Mouse (Mus musculus) left cerebral cortex, postnatal 4 days (tissue): Measurements from ENCODE around the gene Sst. TPM values are rescaled to one million over a fixed set of nuclear protein-coding genes. Genes with fewer than 3 reads are reported as not detected.
"Not testable (repeated sequence)": the region's sequence is repeated elsewhere in the genome, so short reads cannot be mapped to it uniquely, and the experiment has no call there.

Experiments
- DNase-seq: peaks from one replicate; pipeline ENCODE4 v3.0.0-alpha.2; 2022
- intact Hi-C: fragments of 180-260 bp; cut with DNase I; formaldehyde crosslinking; loops from one replicate; pipeline ENCODE4 v1.15.1; 2025
- total RNA-seq, 2 experiments: library from RNA; stranded (reverse); gene quantifications; 2 replicates each; pipeline ENCODE4 v1.2.3; 2021

The Sst gene
- total RNA-seq, result 100 to 1,000 TPM; 251 to 315 TPM

- DNase-seq, result no peak
- intact Hi-C loops, result no loop called here
Observed at GRCm38 (mm10) chr16:23890636-23891035, at the start of gene Sst. Gene Sst, minus strand, starts transcription at chr16:23890958.

DNA sequence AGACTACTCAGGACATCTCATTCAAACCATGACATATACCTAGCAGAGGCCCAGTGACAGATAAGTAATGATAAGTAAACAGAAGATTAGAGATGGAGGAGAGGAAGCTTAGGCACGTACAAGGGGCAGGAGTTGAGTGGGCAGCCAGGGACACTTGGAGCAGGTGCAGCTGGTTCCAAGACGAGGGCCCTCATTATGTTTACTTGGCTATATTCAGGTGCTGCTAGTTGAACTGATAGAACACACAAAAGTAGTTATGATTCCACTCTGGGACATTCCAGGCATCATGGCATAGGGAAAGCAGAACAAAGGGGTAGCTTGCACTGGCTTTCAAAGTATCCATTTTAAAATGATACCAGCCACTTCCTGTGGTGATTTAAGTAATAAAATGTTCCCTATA is 43.6 kb upstream of the Sst start:
- intact Hi-C loops, result no loop called here
- no peak for DNase-seq

DNA sequence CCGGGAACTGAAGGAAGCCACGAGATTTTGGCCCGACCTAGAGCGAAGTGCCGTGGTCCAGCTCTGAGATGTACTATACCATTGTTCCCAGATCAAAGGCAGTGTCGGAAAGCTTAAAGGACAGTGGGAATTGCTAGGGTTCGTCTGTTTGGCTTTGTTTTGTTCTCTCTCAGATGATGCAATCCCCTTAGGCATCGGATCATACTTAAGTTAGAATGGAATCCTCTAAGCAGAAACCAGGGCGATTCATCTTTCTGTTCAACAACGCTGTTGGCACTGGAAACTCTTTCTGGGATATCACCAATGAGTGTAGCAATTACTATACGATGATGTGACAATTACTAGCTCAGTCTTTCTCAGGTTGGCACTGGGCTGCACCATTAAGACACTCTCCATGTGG is 41.5 kb upstream of the Sst start, which contains the start of gene Rtp2:
Gene Rtp2, minus strand, starts transcription at position 101 of the 400 bp plus-strand sequence.
- no peak for DNase-seq
- intact Hi-C loops, result no loop called here

GRCm38 (mm10) chr16:23931275-23931674 is 40.5 kb upstream of the Sst start:
- no peak for DNase-seq
- intact Hi-C loops, result no loop called here

GRCm38 (mm10) chr16:23930426-23931073 is 39.8 kb upstream of the Sst start:
- intact Hi-C loops, result no loop called here
- no peak for DNase-seq

DNA sequence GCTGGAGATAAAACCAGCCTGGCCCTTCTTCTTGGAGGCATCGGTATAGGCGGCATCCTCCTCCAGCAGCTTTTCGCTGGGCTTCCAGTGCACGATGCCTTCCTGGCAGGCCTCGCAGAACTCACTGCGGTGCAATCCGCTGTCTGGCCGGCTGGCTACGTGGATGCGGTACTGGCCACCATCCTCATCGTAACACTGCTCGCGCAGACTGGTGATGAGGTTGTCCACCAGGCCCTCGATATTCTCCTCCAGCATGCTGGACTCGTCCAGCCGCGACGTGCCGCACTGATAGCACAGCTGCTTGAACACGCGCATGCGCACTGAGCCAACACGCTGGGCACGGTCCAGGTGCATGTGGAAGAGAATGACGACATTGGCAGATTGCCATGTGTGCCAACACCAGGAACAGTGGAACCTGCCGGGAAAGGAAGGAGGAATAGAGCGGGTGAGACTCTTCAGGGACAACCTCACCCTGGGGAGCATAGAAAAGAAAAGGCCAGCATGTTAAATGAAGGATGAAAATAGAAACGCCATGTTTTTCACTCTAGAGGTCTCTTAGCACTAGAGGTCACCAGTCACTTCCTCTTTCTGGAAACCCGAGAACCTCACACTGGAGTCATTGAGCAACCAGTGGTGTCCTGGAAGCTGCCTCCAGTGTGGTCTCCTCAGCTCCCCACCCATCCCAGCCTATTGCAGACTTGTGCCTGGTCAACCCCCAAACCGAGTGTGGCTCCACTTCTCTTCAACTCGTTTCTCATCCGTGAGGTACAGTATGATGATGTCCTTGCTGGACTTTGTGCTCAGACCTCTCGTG is 36.8 kb upstream of the Sst start:
- peak; percentile 19 for DNase-seq
- intact Hi-C loops, result no loop called here

GRCm38 (mm10) chr16:23922906-23923305 is 32.1 kb upstream of the Sst start:
- intact Hi-C loops, result no loop called here
- no peak for DNase-seq

DNA sequence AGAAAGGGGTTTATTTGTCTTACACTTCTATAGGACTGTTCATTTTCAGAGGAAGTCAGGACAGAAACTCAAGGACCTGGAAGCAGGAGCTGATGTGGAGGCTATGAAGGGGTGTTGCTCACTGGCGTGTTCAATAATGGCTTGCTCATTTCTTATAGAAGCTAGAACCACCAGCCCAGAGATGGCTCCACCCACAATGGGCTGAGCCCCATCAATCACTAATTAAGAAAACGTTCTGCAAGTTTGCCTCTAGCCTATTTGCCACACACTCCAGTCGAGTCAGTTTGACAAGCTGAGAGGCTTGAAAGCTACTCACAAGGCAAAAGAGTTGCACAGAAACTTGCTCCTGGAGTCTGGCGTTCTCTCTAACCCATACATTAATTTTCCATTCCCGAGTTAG is 30.9 kb upstream of the Sst start:
- intact Hi-C loops, result no loop called here
- DNase-seq, result no peak

DNA sequence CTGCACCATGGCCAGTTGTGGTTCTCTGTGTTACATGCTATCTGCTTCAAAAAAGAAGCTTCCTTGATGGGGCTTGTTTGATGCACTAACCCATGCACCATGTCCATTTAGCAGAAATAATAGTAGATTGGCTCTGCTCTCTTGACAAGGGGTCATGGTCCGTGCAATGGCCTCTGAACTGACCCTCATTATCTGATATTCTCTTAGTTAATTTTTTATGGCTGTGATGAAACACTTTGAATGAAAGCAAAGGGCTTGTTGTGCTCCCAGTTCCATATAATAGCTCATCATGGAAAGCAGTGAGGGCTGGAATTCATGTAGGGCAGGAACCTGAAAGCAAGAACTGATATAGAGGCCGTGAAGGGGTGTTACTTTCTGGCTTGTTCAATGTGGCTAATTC is 28.7 kb upstream of the Sst start:
- intact Hi-C loops, result no loop called here
- no peak for DNase-seq

- DNase-seq, result no peak
- intact Hi-C loops, result loop anchor here (5.0 kb wide), 1 partner anchor 1849 kb away; no protein-coding TSS in a partner anchor
Observed at GRCm38 (mm10) chr16:23913401-23913800, 22.6 kb upstream of the Sst start.

- DNase-seq, result no peak
Observed at GRCm38 (mm10) chr16:23912741-23913140, 22.0 kb upstream of the Sst start.

DNA sequence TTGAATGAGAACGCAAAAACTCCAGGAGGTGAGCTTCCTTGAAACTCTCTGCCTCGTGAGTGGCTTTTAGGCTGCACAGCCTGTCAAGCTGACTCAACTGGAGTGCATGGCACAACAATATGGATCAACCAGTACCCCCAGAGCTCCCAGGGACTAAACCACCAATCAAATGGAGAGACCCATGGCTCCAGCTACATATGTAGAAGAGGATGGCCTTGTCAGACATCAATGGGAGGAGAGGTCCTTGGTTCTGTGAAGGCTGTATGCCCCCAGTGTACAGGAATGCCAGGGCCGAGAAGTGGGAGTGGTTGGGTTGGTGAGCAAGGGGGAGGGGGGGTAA is 18.2 kb upstream of the Sst start:
- DNase-seq, intact Hi-C loops: not testable (repeated sequence)

More at GRCm38 (mm10) chr16:23912741-23913140, 22.0 kb upstream of the Sst start:
- intact Hi-C loops, result loop anchor here (5.0 kb wide), 1 partner anchor 1850 kb away; no protein-coding TSS in a partner anchor

DNA sequence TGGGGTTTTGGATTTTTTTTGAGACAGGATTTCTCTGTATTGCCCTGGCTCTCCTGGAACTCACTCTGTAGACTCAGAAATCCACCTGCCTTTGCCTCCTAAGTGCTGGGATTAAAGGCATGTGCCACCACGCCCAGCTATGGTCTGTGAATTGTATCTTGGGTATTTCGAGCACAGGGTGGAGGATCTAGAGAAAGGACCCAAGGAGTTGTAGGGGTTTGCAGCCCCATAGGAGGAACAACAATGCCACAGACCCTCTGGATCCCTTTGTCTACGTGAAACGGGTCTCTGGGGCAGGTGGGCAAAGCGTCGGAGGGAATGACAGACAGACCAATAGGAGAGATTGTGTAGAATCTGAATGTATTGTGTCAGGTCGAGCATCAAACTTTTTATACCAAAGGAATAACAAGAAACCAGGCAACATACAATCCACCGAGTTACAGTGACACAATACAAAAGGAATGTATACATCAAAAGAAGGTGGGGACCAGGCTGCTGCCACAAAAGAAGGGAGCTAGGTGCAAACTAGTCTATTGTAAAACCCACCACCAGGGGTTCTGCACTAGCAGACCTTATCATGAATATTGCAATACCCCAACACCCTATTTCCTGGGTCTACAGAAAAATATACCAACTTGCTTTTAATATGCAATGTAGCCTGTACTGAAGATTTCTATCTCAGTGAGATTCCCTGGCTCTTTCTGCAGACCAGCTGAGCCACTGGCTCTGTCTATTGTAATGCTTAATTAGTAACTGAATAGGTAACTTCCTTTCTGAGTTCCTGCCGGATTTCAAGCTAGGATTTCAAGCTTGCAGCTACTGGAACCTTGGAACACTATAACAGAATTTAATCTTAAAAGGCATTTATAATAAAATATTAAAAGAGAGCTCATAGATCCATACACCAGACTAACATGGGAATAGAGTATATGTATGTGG is 17.6 kb upstream of the Sst start:
- intact Hi-C loops, DNase-seq: not testable (repeated sequence)

DNA sequence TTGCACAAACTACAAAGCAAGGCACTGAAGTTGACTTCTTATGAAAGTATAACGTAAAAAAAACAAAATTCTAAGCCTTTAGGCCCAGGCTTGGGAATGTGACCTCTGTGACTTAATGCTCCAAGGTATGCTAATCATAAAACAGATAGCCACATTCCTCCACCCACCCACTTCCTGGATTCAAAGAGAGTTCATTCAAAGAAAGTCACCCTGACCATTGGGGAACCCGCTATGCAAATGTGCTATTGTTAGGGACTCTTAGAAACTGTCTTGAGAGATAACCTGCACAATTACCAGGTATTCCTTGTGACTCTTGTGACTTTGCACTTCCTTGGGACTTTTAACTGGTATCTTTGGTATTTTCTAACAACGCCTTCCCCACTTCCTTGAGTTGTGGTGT is 15.8 kb upstream of the Sst start:
- intact Hi-C loops, DNase-seq: not testable (repeated sequence)

DNA sequence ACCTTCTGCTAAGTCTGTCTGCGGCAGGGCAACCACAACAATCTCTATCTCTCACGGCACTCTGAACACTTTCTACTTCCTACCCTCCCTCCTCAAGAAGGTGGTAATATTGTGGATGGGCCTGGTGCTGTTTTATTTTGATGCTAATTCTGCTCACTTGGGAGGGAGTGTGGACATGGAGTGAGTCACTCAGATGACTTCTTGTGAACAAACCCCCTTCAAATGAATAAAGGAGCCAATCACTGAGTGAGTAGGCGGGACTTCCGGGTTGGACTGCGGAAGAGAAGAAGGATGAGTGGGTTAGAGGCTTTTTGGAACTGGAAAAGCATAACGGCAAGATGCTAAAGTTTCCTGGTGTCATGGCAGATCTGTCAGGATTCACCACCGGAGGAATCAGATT is 10.7 kb upstream of the Sst start:
- intact Hi-C loops, result no loop called here
- no peak for DNase-seq

GRCm38 (mm10) chr16:23900061-23900460 is 9.3 kb upstream of the Sst start:
- no peak for DNase-seq
- intact Hi-C loops, result no loop called here

GRCm38 (mm10) chr16:23898840-23899239 is 8.1 kb upstream of the Sst start:
- peak; percentile 90 for DNase-seq
- intact Hi-C loops, result loop anchor here (2.0 kb wide), 2 partner anchors 348 to 446 kb away; no protein-coding TSS in a partner anchor

GRCm38 (mm10) chr16:23897984-23898586 is 7.3 kb upstream of the Sst start:
- peak; percentile 78 for DNase-seq
- intact Hi-C loops, result loop anchor here (2.0 kb wide), 2 partner anchors 347 to 445 kb away; no protein-coding TSS in a partner anchor

DNA sequence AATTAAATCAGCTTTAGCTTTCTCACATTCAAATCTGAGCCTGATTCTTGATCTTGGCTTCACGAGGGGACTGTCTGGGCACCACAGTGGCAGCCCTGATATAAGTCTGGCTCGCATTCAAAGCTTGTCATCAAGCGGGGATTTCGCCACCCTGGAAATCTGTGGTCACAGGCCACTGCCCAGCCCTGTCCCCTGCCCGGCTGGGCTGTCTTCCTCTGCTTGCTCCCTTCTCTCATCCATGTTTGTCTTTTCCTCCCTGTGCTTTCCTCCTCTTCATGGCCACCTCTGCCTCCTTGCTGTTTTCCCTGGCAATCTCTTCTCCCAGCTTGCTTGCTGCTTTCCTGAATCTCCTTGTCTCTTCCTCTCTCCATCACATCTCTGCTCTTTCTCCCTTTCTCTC is 6.7 kb upstream of the Sst start:
- DNase-seq, result peak; percentile 26
- intact Hi-C loops, result no loop called here

- DNase-seq, result no peak
- intact Hi-C loops, result no loop called here
Observed at GRCm38 (mm10) chr16:23895135-23895534, 4.4 kb upstream of the Sst start.
